ENCODE assay signal across 9 mouse cellular contexts in genomic region chr11:96270996-96271540, GRCm38 (mm10). TPM values are rescaled to one million over a fixed set of nuclear protein-coding genes. Genes with fewer than 3 reads are reported as not detected.
DNase-seq lines count a peak whose midpoint lies in the region; ATAC-seq and TF ChIP-seq lines count a peak whose summit lies in the region.
"Had no signal": no experiment of that assay in that cellular context is flagged by ENCODE, and none has a peak within 500 bp of the region (broad histone marks: within the 10 kb centered on the region; RNA-seq: fewer than 3 reads in every experiment).

Hoxb9 (plus strand) TSS chr11:96271457.

- peaks cover 97% of the 10 kb centered on the region for H3K27me3 ChIP-seq in lung, postnatal 0 days (replicated peaks; ENCODE audit: insufficient read depth, low read length)
- H3K27me3 ChIP-seq in embryonic facial prominence, embryonic 12.5 days = peaks cover 98% of the 10 kb centered on the region

- no peak for TF ChIP-seq EP300 in lung, postnatal 0 days (IDR thresholded peaks at IDR 0.05)

- H3K9me3 ChIP-seq in lung, postnatal 0 days (ENCODE audit: low read length) = no peaks in the 10 kb centered on the region
- no peaks in the 10 kb centered on the region for H3K9me3 ChIP-seq in embryonic facial prominence, embryonic 12.5 days

- H3K4me2 ChIP-seq in lung, postnatal 0 days (replicated peaks; ENCODE audit: low read depth, low read length) = peak within 1 kb of the TSS; percentile 50
- H3K4me2 ChIP-seq in embryonic facial prominence, embryonic 12.5 days (replicated peaks) = 0 out of 2 replicates have a peak within 1 kb of the TSS, but pooled peaks have one; percentile 3

- no peak within 1 kb of the TSS for H3K9ac ChIP-seq in lung, postnatal 0 days (replicated peaks; ENCODE audit: low read depth)
- no peak within 1 kb of the TSS for H3K9ac ChIP-seq in embryonic facial prominence, embryonic 12.5 days

- intact Hi-C loops in left cerebral cortex, postnatal 14 days (cut with DNase I) = no loop called here

- under 1% methylated on average over 34 of the region's 40 CpGs for WGBS in lung, postnatal 0 days
- WGBS in embryonic facial prominence, embryonic 12.5 days = under 1% methylated on average over 40 of the region's 40 CpGs

- H3K27ac ChIP-seq in lung, postnatal 0 days (ENCODE audit: low read length) = no peak within 1 kb of the TSS
- no peak within 1 kb of the TSS for H3K27ac ChIP-seq in embryonic facial prominence, embryonic 12.5 days
- no peak within 1 kb of the TSS for H3K27ac ChIP-seq in layer of hippocampus, adult 2 months

- peak; percentile 29 for DNase-seq in lung, postnatal 0 days (ENCODE audit: low spot score)
- DNase-seq in lung, postnatal 4 days = no peak
- DNase-seq in kidney, postnatal 14 days = peak; percentile 85
- DNase-seq in testis, postnatal 10 days (ENCODE audit: low spot score) = peak; percentile 78
- no peak for DNase-seq in left cerebral cortex, postnatal 14 days (ENCODE audit: low spot score in 2 of 2)
- DNase-seq in left cerebral cortex, adult 18-20 months (ENCODE audit: low spot score in 2 of 2) = no peak
- DNase-seq in layer of hippocampus, adult 2 months (ENCODE audit: low spot score in 2 of 2) = no peak

- peak; percentile 37; the same call in 1 of the 2 replicates for ATAC-seq in lung, postnatal 0 days
- no peak for ATAC-seq in embryonic facial prominence, embryonic 12.5 days (ENCODE audit: insufficient number of reproducible peaks, insufficient read depth, low FRiP score, low TSS enrichment)

- TF ChIP-seq CTCF in lung, postnatal 0 days (IDR thresholded peaks at IDR 0.05) = no peak
- TF ChIP-seq CTCF in layer of hippocampus, adult 2 months (conservative IDR thresholded peaks at IDR 0.05) = no peak

- H3K4me1 ChIP-seq in lung, postnatal 0 days (ENCODE audit: insufficient read depth, low read depth, low read length) = peaks cover 10% of the 10 kb centered on the region; the same call in 1 of the 2 replicates
- H3K4me1 ChIP-seq in embryonic facial prominence, embryonic 12.5 days = no peaks in the 10 kb centered on the region; the same call in 1 of the 2 replicates

- no peaks in the 10 kb centered on the region for H3K36me3 ChIP-seq in lung, postnatal 0 days (ENCODE audit: insufficient read depth, low read length)
- no peaks in the 10 kb centered on the region for H3K36me3 ChIP-seq in embryonic facial prominence, embryonic 12.5 days

- H3K4me3 ChIP-seq in lung, postnatal 0 days (ENCODE audit: low read depth, low read length) = peak within 1 kb of the TSS; percentile 32
- peak within 1 kb of the TSS; percentile 20 for H3K4me3 ChIP-seq in embryonic facial prominence, embryonic 12.5 days
- H3K4me3 ChIP-seq in layer of hippocampus, adult 2 months = no peak within 1 kb of the TSS

RNA-seq across cellular contexts. Expression of gene Hoxb9, which starts in this region (rescaled TPM):
- polyA plus RNA-seq in lung, postnatal 0 days (2015; fragmentation: Nextera tagmentation; extraction: Ambion mirVana) = not detected in 2 replicates
- 0.09 TPM in 2 replicates for polyA plus RNA-seq in embryonic facial prominence, embryonic 12.5 days (2016; fragmentation: Nextera tagmentation; extraction: Ambion mirVana)
- not detected for total RNA-seq in left cerebral cortex, postnatal 14 days (2021)
- total RNA-seq in left cerebral cortex, adult 18-20 months (2021) = not detected
- not detected for total RNA-seq in layer of hippocampus, adult 2 months (2021)
- total RNA-seq: neutrophil, adult 5-6 weeks had no signal

Comparison
In these comparisons a context has a peak if more than half of its experiments do, and no peak if none do; other contexts are left out.
1. Peak in DNase-seq, ATAC-seq, H3K4me3 ChIP-seq and H3K4me2 ChIP-seq in lung, postnatal 0 days; RNA of the gene not detected or under 1 TPM.
2. DNase-seq: peak in kidney, postnatal 14 days (single experiment) and testis, postnatal 10 days (single experiment); none in lung, postnatal 4 days (0 of 2), left cerebral cortex, postnatal 14 days (0 of 2), left cerebral cortex, adult 18-20 months (0 of 2) and layer of hippocampus, adult 2 months (0 of 2).